Mouse (Mus musculus) brain, adult 10 weeks (tissue): ENCODE data around the gene Zfp266. TPM values are rescaled to one million over a fixed set of nuclear protein-coding genes. Genes with fewer than 3 reads are reported as not detected.

Experiments
- polyA plus RNA-seq: library from polyadenylated mRNA; stranded (reverse); fragments of 350-450 nt; fragmentation: Illumina TruSeq; extraction: RNeasy Lipid Tissue Mini Kit (QIAGEN cat#74804); gene quantifications from one replicate; pipeline ENCODE4 v1.2.3, GENCODE M21; 2015; ENCODE audit warnings: low read depth, low replicate concordance

Gene Zfp266
- 22.8 TPM for polyA plus RNA-seq

GRCm38 (mm10) chr9:20521306-20521957 lies at the start of gene Zfp266:
Gene Zfp266 (minus strand): TSS chr9:20521417.

GRCm38 (mm10) chr9:20492527-20493233 lies 28.5 kb downstream of the Zfp266 start, which contains the start of gene Zfp426:
Gene Zfp426 (minus strand): TSS chr9:20492746.

GRCm38 (mm10) chr9:20459377-20460317 lies 61.6 kb downstream of the Zfp266 start, which contains the start of gene Zfp26:
Gene Zfp26 (minus strand): TSS chr9:20460162.

Other genes with a start within 250 kb of the Zfp266 start
- not detected for gene Olfr39, start 239.1 kb downstream of the Zfp266 start, polyA plus RNA-seq
- not detected for gene Olfr873, start 222.9 kb downstream of the Zfp266 start, polyA plus RNA-seq
- gene Olfr18, start 185.3 kb downstream of the Zfp266 start, polyA plus RNA-seq, result not detected
- 19.7 TPM for gene Zfp560, start 136.2 kb downstream of the Zfp266 start, polyA plus RNA-seq
- 9.5 TPM for gene Zfp26, start 61.3 kb downstream of the Zfp266 start, polyA plus RNA-seq
- 30.3 TPM for gene Zfp426, start 28.7 kb downstream of the Zfp266 start, polyA plus RNA-seq
- 14.0 TPM for gene Zfp846, start 59.9 kb upstream of the Zfp266 start, polyA plus RNA-seq
- 642 TPM for gene Ubl5, start 121.5 kb upstream of the Zfp266 start, polyA plus RNA-seq
- gene Fbxl12, start 123.3 kb upstream of the Zfp266 start, polyA plus RNA-seq, result 16.8 TPM
- gene Pin1, start 130.7 kb upstream of the Zfp266 start, polyA plus RNA-seq, result 44.8 TPM
- gene Olfm2, start 224.9 kb upstream of the Zfp266 start, polyA plus RNA-seq, result 130 TPM